Mouse (Mus musculus) lung, adult 18-20 months (tissue): ENCODE measurements around the gene Tbx2.

Experiments used
- DNase-seq, 2 experiments: peaks; one replicate each; pipeline ENCODE4 v3.0.0; 2022; ENCODE audit warnings: mixed read lengths in 2 of 2

Gene Tbx2

DNA sequence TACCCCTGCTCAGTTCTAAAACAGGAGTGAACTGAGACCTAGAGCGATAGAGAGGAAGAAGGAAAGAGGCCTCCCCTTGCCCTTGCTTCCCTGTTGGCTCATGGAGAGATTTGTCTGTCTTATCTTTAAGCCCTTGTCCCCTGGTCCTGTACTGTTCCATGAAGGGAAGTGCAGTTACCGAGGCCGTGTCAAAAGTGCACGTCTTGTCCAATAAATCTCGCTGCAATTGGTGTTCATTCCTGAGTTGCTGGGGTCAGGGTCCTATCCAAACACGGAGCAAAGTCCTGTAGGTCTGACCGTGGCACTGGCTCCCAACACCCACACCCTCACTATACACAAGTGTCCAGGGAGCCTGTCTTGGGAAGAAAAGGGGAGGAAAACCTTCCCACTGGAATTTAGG, 6.5 kb upstream of the Tbx2 start:
- DNase-seq = no peak

DNA sequence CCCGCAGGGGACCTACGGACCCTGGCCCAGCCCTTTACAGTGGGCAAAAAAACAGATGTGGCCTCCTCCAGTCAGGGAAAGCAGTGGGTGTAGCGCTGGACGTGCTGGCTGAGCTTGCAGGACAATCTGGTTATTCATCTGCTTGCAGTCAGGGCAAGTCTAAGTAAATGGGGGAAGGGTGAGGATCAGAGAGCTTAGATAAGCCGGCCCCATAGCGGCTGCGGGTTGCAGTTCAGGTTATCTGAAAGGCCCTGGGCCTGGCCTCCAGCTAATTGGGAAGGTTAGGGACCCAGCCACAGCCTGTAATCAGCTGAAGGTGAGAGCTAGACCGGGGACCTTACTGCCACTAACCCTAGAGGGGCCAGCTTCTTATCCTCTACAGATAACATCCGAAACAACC, 5.0 kb upstream of the Tbx2 start:
- no peak for DNase-seq

DNA sequence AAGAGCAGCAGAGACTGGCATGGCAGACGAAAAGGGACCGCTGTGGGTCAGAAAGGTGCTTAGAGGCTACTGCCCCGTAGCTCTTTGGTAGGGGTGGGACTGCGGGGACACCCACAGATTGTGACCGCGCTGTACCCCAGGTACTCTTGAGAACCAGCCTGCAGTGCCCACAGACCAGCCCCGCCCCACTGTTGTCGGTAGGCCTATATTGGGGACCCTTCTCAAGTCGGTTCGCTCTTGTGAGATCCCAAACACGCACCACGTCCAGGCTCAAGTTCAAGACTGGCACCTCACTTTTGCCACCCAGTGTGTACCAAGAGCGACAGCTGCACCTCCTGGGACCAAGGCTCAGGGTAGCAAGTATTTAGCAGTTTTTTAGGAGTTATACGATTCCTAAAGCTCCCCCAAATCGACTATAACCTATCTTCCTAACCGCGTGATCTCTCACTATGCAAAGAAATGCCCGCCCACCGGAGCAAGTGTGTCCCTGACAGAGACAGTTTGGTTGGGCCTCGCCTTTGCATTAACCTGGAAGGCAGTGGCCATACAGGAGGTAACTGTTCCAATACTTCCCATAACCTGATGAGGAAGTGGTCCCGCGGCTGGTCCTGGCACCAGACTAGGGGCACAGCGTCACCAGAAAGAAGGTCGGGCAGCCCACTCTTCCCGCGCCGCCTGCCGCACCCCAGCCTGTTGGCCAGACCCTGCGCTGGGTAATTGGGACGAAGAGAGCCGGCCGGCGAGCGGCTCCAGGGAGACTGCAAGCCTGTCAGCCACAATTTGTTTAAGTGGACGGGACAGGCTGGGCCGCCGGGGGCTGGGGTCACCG, 3.4 kb upstream of the Tbx2 start:
- DNase-seq = no peak

DNA sequence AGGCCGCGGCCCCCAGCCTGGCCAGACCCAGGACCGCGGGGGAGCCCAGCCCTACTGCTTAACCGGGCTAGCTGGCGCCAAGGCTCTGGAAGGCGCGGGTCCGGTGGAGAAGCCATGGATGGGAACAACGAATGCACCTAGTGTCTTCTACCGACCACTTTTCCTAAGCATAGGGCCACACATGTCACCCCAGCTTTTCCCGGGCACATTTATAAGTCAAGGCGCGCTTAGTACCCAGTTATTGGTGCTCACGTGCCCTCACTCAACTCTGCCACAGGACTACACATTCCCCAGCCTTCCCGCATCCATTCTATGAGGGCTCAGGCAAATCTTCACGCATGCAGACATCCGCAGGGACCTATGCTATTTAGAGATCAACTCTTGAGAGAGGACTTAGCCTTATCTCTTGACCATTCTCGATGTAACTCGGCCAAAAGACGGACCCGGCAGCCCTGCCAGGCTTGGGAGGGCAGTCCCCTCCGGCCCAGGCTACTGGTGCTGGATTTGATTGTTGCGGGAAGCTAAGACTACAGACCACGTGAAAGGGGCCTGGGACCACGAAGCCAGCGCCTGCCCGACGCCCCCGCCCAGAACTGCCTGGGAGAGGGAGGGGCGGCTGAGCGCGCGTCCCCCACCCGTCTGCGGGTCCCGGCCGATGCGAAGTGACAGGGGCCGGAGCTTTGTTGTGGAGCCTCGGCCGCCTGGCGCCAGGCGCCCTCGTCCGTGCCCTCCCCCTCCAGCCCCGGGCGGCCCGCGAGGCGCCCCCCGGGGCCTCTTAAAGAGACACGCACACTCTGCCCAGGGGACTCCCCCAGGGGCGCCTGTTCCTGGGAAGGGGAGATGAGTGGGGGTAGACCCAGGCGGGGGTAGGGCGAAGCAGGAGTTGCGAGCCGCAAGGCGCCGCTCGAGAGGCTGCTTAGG, 2.6 kb upstream of the Tbx2 start:
- DNase-seq = peak in 1 of 2 experiments; percentile 24

DNA sequence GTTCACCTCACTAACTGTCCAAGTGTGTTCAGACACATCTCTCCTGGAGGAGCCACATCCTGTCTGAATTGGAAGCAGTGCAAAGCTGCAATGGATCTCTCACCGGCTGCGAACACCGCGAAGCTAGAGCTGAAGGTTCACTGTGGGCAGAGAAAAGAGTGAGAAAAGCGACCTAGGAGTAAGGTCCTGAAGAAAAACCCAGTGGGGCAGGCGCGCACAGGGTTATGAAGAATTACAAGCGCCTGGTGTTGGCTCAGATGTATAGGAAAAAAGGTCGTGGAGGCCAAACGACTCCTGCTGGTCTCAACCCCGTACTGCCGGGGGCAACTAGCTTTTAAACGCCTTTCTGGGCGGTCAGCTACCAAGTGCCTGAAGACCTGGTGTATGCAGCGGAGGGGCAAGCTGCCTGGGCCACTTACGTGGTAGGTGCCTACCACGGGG, 1.4 kb upstream of the Tbx2 start:
- no peak for DNase-seq

DNA sequence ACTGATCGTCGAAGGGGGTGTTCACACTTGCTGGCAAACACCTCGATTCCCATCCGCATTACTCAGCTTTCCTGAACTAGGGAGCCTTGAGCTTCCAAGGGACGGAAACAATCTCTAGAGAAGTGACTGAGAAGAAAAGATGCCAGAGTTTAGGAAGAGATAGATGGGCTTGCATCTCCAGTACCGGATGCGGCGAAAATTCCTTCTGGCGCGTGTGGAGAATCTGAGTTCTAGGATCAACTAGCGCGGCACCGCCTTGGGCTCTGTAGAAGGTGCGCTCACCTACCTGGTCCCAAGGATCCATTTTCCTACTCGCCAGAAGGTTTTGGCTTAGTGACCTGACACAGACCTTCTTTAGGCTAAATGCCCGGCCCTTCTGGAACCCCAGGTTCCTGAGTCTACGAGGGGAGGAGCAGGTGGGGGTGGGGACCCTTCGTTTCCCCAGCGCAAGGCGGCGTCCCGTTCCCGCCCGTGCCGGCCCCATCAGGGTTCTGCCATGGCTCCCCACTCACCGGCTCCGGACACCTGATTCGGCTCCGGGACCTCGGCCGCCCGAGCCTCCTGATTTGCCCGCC, 608 bp upstream of the Tbx2 start:
- peak in 1 of 2 experiments; percentile 23 for DNase-seq

DNA sequence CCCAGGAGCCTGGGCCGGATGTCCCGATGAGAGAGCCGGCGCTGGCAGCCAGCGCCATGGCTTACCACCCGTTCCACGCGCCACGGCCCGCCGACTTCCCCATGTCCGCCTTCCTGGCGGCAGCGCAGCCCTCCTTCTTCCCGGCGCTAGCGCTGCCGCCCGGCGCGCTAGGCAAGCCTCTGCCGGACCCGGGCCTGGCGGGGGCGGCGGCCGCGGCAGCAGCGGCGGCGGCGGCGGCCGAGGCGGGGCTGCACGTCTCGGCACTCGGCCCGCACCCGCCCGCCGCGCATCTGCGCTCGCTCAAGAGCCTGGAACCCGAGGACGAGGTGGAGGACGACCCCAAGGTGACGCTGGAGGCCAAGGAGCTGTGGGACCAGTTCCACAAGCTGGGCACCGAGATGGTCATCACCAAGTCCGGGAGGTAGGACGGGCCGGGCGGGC, 750 bp downstream of the Tbx2 start:
- peak in 1 of 2 experiments; percentile 22 for DNase-seq

DNA sequence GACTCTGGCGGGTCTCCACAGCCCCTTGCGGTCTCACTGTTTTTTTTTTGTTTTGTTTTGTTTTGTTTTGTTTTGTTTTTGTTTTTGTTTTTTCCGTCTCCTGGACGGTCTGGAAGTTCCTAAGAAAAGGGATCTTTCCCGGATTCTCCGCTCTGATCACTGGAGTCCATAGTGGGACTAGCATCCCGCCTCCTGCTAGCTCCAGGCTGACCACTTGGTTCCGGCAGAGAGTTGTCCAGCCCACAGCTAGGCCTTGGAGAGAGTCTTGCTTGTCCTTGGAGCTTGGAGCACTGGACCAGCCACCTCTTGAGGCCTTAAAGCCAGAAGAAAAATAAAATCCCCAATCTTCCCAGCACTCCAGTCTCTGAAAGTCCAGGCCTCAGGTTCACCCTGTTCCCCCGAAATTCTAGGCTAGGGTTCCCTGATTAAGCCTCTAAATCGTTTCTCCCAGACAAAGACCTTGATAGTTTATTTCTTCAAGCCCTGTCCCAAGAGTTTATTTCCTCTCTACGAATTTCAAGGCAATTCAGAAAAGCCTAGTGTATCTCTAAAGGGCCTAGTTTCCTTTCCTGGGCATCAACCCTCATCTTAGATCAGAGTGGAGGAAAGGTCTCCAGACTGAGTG, 1.5 kb downstream of the Tbx2 start:
- no peak for DNase-seq

DNA sequence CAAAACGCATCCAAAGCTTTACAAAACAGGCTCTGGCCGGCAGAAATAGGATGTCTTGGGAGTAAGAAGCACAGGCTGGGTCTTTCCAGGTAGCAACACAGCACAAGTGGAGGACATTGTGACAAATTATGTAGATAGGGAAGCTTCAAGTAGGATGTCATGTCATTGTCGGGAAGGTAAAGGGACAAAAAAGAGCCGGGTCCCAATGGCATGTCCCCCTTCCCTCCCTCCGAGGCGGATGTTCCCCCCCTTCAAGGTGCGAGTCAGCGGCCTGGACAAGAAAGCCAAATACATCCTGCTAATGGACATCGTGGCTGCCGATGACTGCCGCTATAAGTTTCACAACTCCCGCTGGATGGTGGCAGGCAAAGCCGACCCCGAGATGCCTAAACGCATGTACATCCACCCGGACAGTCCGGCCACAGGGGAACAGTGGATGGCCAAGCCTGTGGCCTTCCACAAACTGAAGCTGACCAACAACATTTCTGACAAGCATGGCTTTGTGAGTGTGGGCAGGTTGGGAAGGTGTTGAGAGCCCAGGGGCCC, 2.1 kb downstream of the Tbx2 start:
- DNase-seq = no peak

DNA sequence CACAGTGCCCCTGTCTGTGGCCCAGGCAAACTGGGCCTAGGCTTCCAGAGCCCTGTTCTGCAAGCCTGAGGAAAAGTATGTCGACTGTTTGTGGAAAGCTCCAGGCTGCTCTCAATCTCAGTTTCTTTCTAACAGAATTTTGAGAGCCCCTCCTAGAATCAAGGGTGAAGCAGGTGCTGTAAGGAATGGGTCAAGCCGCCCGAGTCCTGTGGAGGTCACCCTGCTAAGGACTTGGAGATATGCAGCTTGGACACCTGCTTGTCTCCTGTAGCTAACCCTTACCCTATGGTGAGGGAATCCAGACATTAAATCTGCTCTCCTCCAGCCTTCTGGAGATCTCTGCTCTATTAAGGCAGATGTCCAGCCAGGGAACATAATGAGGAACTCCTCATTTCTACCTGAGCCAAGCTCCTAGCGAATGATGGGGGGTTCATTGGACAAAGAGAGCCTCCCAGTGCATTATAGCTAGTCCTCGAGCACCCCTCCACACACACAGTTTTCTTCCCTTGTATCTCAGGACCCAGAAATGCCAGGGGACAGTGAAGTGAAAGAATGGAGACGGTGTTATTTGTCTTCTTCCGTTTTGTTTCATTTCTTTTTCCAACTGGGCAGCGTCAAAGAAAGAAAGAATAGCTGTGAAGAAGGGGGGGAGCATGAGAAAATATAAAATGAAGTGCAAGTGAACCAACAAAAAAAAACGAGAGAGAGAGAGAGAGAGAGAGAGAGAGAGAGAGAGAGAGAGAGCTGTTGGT, 2.8 kb downstream of the Tbx2 start:
- DNase-seq = no peak

DNA sequence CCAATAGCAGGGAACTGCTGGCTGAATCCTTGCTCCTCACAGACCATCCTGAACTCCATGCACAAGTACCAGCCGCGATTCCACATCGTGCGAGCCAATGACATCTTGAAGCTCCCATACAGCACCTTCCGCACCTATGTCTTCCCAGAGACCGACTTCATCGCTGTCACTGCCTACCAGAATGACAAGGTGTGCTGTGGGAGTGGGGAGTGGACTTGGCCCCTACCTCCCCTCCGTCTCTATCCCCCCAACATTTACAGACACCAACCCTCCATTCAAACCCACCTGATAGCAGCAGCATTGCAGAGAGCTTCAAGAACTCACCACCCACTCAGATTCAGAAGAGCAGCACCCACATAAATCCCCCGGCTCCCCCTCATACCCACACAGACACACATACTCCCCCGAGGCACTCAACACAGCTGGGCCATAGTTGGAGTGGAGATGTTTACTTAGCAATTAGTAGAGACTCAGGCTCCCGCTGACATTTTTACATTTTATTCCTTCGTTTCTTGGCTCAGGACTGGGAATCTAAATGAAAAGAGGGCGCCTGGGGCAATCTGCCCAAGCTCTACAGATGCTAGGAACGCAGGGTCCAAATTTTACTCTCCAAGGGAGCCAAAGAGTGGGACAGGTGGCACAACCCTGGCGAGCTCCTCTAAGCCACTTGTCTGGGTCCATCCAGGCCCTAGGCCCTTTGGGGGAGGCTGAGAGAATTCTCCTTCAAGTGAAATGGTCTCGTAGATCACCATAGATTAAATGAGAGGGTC, 3.6 kb downstream of the Tbx2 start:
- no peak for DNase-seq

DNA sequence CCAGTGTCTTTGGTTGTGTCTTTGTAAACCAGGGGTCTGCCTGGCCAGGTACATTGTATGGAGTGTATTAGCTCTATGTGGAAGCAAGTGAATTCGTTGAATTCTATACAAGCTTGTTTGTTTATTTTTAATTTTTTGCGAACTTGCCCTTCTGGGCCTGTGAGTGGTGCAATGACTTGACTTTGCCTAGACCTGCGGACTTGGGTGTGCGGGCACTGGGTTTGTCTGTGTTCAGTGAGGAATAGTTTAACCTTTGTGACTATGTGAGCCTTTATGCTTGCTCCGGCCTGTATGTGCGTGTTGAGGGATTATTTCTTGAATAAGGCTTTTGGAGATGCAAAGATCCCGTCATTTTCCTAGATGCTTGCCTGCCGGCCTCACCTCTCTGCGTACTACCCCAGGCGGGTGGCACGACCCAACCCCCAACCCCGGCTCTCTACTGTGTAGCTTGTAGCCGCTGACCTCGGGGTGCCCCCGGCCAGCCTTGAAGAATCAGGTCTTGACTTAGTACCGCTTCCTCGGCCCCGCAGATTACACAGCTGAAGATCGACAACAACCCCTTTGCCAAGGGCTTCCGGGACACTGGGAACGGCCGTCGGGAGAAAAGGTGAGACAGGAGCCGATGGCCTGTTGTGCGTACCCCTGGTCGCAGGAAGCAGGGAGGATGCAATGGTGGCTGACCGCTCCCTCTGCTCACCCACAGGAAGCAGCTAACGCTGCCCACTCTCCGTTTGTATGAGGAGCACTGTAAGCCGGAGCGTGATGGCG, 4.4 kb downstream of the Tbx2 start:
- no peak for DNase-seq

DNA sequence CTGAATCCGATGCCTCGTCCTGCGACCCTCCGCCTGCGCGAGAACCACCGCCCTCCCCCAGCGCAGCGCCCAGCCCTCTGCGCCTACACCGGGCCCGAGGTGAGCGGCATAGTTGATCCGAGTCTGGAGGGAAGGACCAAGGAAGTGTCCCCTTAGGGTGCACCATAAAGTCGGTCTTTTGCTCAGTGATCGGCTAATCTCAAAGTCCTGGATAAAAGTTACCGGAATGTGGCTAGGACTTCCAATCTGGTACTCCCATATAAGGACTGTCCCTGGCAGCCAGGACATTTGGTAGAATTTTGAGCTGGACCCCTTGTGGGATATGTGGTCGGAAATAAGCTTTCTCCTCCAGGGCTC, 4.9 kb downstream of the Tbx2 start:
- DNase-seq = no peak

DNA sequence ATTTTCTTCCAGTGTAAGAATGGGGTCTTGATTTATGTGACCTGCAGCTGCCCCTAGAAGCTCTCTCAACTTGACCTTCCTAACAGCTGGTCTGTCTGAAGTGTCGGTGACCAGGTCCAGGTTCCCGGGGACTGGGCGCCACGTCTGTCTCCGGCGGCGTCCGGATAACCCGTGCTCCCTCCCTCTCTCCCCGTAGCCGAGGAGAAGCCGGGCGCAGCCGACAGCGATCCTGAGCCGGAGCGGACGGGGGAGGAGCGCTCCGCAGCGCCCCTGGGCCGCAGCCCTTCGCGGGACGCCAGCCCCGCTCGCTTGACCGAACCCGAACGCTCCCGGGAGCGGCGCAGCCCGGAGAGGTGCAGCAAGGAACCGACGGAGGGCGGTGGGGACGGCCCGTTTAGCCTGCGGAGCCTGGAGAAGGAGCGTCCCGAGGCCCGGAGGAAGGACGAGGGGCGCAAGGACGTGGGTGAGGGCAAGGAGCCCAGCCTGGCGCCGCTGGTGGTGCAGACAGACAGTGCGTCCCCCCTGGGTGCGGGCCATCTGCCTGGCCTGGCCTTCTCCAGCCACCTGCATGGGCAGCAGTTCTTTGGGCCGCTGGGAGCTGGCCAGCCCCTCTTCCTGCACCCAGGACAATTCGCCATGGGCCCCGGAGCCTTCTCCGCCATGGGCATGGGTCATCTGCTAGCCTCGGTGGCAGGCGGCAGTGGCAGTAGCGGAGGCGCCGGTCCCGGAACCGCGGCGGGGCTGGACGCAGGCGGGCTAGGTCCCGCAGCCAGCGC, 5.5 kb downstream of the Tbx2 start:
- DNase-seq = no peak

DNA sequence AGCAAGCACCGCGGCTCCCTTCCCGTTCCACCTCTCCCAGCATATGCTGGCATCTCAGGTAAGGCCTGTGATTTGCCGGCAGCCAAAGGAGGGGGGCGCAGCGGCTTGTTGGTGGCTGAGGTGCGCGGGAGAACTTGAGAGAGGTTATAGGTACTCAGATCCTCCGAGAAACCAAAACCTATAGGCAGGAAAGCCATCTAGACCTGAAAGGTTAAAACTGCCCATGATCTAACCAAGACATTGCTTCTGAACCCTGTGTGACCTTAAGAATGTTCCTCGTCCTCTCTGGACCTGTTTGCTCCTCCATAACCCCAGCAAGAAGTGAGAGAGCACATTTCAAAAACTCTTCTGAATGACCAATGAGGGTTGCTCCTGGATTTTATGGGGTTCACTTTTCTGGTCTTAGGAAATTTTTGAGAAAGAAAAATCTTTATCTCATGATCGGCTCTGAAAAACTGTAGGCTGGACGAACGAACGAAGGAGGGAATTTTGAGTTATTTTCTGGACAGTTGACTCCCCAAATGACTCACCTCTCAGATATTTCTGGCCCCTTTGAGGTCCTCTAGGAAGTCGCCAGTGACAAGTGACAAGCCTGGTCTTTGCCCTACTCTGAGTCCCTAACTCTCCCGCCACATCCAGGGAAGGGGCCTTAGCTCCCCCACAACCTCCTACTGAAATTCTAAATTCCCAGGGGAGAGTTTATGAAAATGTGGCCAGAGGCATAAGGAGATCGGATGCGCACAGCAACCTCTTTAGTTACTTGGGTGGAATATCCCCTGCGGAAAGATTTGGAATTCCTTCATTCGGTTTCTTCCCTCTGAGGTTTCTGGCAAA, 6.3 kb downstream of the Tbx2 start:
- DNase-seq = no peak

DNA sequence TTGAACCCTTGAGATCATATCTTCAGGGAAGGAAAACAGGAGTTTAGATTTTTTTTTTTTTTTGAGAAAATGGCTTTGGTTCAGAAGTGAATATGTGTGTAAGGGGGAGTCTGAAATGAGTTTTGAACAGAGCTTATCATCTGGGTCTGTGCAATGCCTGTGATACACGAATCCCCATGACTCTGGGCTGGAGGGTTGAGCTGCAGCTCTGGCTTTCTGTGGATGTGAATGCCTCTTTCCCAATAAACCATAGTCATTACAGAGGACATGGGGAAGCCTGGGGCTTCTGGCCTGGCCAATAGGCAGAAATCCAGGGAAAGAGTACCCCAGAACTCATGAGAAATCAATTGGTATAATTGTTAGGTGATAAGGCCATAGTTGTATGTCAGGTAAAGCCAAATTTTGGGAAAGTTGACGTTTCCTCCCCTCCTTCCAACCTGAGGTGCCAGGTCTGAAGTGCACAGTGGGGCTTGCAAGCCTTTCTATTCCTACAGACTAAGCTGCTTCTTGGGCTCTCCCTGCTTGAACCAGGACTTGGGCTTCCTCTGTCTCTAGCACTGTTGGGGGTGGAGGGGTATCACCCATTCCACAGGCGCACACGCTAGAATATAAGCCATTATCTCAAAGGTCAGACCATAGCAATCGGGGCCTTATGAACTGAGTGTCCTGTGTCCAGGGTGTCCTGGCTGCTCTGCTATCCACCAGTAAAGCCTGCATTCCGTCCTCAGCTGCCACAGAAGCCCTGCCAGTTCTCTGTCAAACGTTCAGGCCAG, 7.1 kb downstream of the Tbx2 start:
- DNase-seq = no peak

DNA sequence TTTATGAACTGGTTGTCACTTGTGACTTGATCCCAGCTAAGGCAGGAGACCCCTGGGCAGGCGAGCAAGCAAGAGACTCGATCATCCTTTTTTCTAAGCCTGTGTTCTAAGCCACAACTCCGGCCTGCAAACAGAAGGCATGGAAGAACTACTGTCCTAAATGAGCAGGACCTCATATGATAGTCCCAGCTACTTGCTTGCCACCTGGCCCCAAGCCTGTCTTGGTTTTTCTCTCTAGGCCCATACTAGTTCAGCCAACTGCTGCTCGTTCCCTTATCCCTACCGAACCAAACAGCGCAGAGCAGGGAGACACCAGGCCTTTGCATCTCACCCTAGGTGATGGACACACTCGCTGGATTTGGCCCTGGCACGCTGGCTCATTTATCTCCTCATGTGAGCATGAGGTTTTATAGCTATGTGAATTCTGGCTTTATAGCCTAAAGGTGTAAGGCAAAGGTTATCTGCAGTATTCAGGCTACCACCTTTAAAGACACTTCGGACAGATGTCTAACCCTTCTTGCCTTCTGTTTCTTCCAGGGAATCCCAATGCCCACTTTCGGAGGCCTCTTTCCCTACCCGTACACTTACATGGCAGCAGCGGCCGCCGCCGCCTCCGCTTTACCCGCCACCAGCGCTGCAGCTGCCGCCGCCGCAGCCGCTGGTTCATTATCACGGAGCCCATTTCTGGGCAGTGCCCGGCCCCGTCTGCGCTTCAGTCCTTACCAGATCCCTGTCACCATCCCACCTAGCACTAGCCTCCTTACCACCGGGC, 7.9 kb downstream of the Tbx2 start:
- no peak for DNase-seq
